Mouse (Mus musculus) C2C12 (cell line): ENCODE measurements at regions not wholly inside any gene's neighbourhood (a gene's known extent, or its start where the extent isn't known, plus 50 kb on each side); places are given as distances from the start of the nearest gene placed in this dataset.

Source experiments
- H3K27me3 ChIP-seq: one replicate; pipeline ENCODE4 v1.6.1; 2011; ENCODE audit not compliant: control insufficient read depth, insufficient read depth, insufficient read length
- H3K36me3 ChIP-seq: one replicate; pipeline ENCODE4 v1.6.1; 2011; ENCODE audit not compliant: control insufficient read depth, insufficient read depth
- H3K4me3 ChIP-seq: one replicate; pipeline ENCODE4 v1.5.1; 2011; ENCODE audit warnings: mild to moderate bottlenecking, control low read depth; ENCODE audit not compliant: poor library complexity, insufficient read depth, severe bottlenecking
- H3K79me2 ChIP-seq: one replicate; pipeline ENCODE4 v1.6.1; 2011; ENCODE audit not compliant: control insufficient read depth, insufficient read depth
- H3K79me3 ChIP-seq: one replicate; pipeline ENCODE4 v1.6.1; 2011; ENCODE audit warnings: low read depth, control low read depth
- H3ac ChIP-seq: one replicate; pipeline ENCODE3; 2011; ENCODE audit warnings: low read depth; ENCODE audit not compliant: control insufficient read depth, insufficient read length
- CEBPB ChIP-seq: IDR thresholded peaks from one replicate; pipeline ENCODE4 v1.6.1; 2011; ENCODE audit warnings: low read depth, mild to moderate bottlenecking, control low read depth, moderate library complexity
- CTCF ChIP-seq: IDR thresholded peaks from one replicate; pipeline ENCODE4 v1.5.1; 2011; ENCODE audit not compliant: control insufficient read depth, insufficient read depth, insufficient read length
- FOSL1 ChIP-seq: IDR thresholded peaks from one replicate; pipeline ENCODE4 v1.8.0; 2011; ENCODE audit warnings: mild to moderate bottlenecking, low read length; ENCODE audit not compliant: poor library complexity, insufficient read depth, severe bottlenecking
- MAX ChIP-seq: IDR thresholded peaks from one replicate; pipeline ENCODE4 v1.6.1; 2011; ENCODE audit warnings: mild to moderate bottlenecking, control low read depth
- MYOD1 ChIP-seq: IDR thresholded peaks from one replicate; pipeline ENCODE4 v1.6.1; 2011; ENCODE audit warnings: low read depth; ENCODE audit not compliant: control insufficient read depth, insufficient read length
- MYOG ChIP-seq: IDR thresholded peaks from one replicate; pipeline ENCODE4 v1.6.1; 2011; ENCODE audit not compliant: control insufficient read depth, insufficient read length; ENCODE audit errors: extremely low read depth
- USF1 ChIP-seq: IDR thresholded peaks from one replicate; pipeline ENCODE4 v1.6.1; 2011; ENCODE audit warnings: low read depth, mild to moderate bottlenecking, control low read depth, moderate library complexity

- TF ChIP-seq FOSL1 (no peak), MYOG (no peak), CTCF (no peak), CEBPB (no peak), USF1 (no peak), MAX (no peak), MYOD1 (no peak)
- no peaks in the 10 kb centered on the region for H3K79me2 ChIP-seq
These were observed 769.9 kb downstream of the Slitrk6 start for GRCm38 (mm10) chr14:109985026-109985425.

GRCm38 (mm10) chr14:109958008-109958407 lies 796.9 kb downstream of the Slitrk6 start:
- H3K4me3 ChIP-seq, result no peak overlapping the region
- no peak overlapping the region for H3ac ChIP-seq

More at GRCm38 (mm10) chr14:109985026-109985425, 769.9 kb downstream of the Slitrk6 start:
- Histone ChIP-seq H3ac (no peak overlapping the region), H3K4me3 (no peak overlapping the region), H3K27me3 (no peaks in the 10 kb centered on the region), H3K79me3 (no peaks in the 10 kb centered on the region), H3K36me3 (no peaks in the 10 kb centered on the region)

GRCm38 (mm10) chr14:109941944-109942343 lies 813.0 kb downstream of the Slitrk6 start:
- no peaks in the 10 kb centered on the region for H3K36me3 ChIP-seq
- H3K79me2 ChIP-seq, result no peaks in the 10 kb centered on the region
- no peak overlapping the region for H3K4me3 ChIP-seq
- H3K79me3 ChIP-seq, result no peaks in the 10 kb centered on the region
- no peaks in the 10 kb centered on the region for H3K27me3 ChIP-seq
- no peak overlapping the region for H3ac ChIP-seq
- TF ChIP-seq FOSL1 (no peak), CTCF (no peak), CEBPB (no peak), MAX (no peak), USF1 (no peak), MYOD1 (no peak), MYOG (no peak)

More at GRCm38 (mm10) chr14:109958008-109958407, 796.9 kb downstream of the Slitrk6 start:
- no peaks in the 10 kb centered on the region for H3K79me3 ChIP-seq
- H3K27me3 ChIP-seq, result no peaks in the 10 kb centered on the region
- no peaks in the 10 kb centered on the region for H3K79me2 ChIP-seq
- no peak for TF ChIP-seq MYOG
- no peak for TF ChIP-seq USF1
- no peak for TF ChIP-seq MAX
- TF ChIP-seq FOSL1, result no peak
- no peak for TF ChIP-seq MYOD1
- no peak for TF ChIP-seq CTCF
- no peak for TF ChIP-seq CEBPB
- no peaks in the 10 kb centered on the region for H3K36me3 ChIP-seq

- Histone ChIP-seq H3K36me3 (no peaks in the 10 kb centered on the region), H3K4me3 (no peak overlapping the region), H3ac (no peak overlapping the region), H3K27me3 (no peaks in the 10 kb centered on the region), H3K79me3 (no peaks in the 10 kb centered on the region), H3K79me2 (no peaks in the 10 kb centered on the region)
- no peak for TF ChIP-seq MYOG
- TF ChIP-seq FOSL1, result no peak
- no peak for TF ChIP-seq MYOD1
- TF ChIP-seq CEBPB, result no peak
- no peak for TF ChIP-seq CTCF
- no peak for TF ChIP-seq MAX
- no peak for TF ChIP-seq USF1
These were observed 813.8 kb downstream of the Slitrk6 start for GRCm38 (mm10) chr14:109941162-109941561.

GRCm38 (mm10) chr14:109937432-109937831 lies 817.5 kb downstream of the Slitrk6 start:
- no peaks in the 10 kb centered on the region for H3K36me3 ChIP-seq
- no peaks in the 10 kb centered on the region for H3K79me3 ChIP-seq
- H3ac ChIP-seq, result no peak overlapping the region
- TF ChIP-seq FOSL1 (no peak), CTCF (no peak), CEBPB (no peak), MAX (no peak), USF1 (no peak), MYOG (no peak), MYOD1 (no peak)
- H3K27me3 ChIP-seq, result no peaks in the 10 kb centered on the region
- no peak overlapping the region for H3K4me3 ChIP-seq
- H3K79me2 ChIP-seq, result no peaks in the 10 kb centered on the region

GRCm38 (mm10) chr14:109928977-109929376 lies 826.0 kb downstream of the Slitrk6 start:
- no peaks in the 10 kb centered on the region for H3K36me3 ChIP-seq
- no peak overlapping the region for H3K4me3 ChIP-seq
- H3K79me3 ChIP-seq, result no peaks in the 10 kb centered on the region
- no peaks in the 10 kb centered on the region for H3K79me2 ChIP-seq
- TF ChIP-seq CTCF (no peak), FOSL1 (no peak), MAX (no peak), MYOG (no peak), USF1 (no peak)
- no peak overlapping the region for H3ac ChIP-seq
- H3K27me3 ChIP-seq, result no peaks in the 10 kb centered on the region
